Mouse (Mus musculus): ENCODE data around the gene Edem1. TPM values are rescaled to one million over a fixed set of nuclear protein-coding genes. Genes with fewer than 3 reads are reported as not detected.

The Edem1 gene
- 7.9 and 12.1 TPM in 2 replicates for polyA plus RNA-seq (2015; fragmentation: Nextera tagmentation; extraction: Ambion mirVana)

DNA sequence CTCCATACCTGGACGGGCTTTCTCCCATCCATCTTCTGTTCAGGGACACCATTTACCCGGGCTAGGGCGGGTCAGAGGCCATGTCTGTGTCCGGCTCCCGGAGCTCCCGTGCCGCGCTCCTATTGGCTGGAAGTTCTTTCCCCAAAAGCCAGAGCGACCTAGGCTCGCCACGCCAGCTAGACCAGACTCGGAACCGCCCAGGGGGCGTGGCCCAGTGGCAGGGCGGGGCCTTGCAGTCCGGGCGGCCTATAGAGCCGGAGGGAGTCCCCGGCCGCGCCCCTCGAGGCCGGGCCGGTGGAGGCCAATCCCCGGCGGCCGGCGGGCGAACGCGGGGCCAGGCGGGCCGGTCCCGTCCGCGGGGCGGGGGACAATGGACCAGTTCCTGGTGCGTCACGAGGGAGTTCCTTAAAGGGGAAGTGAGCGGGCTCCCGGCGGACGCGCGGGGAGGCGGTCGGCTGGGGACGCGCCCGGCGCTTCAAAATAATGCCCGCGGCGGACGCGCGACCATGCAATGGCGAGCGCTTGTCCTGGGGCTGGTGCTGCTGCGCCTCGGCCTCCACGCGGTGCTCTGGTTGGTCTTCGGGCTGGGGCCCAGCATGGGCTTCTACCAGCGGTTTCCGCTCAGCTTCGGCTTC lies at the start of gene Edem1:
Edem1 (plus strand) TSS at position 408 of the 635 bp plus-strand sequence.

DNA sequence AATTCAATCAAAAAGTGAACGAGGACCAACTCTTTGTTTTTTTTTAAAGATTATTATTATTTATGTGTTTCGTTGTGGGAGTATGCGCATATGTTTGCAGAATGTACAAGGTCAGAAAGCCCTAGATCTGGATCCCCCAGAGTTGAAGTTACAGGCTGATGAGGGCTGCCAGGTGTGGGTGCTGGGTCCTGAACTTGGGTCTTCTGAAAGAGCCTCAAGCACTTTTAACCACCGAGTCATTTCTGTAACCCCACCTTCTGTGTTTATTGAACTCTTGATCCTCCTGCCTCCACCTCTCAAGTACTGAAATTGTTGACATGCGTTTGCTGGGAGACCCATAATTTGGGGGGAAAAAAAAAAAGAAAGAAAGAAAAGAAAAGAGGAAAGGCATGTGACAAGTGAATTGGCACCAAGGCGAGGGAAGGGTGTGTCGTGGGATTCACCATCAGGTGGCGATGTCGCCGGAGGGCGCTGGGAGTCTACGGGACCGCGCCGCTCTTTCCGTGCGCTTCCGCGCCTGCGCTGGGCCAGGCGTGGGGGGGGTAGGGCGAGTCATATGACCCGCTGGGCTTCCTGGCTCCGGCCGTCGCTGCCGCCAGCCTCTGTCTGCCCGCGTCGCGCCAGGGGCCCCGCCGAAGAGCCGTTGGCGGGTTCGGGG lies 45.8 kb upstream of the Edem1 start, which contains the start of gene Arl8b:
Arl8b (plus strand) TSS at position 574 of the 658 bp plus-strand sequence.

Other genes with a start within 250 kb of the Edem1 start
- 25.1 and 25.6 TPM in 2 replicates for gene Bhlhe40, start 168.0 kb upstream of the Edem1 start, polyA plus RNA-seq (2015; fragmentation: Nextera tagmentation; extraction: Ambion mirVana)
- 41.1 and 47.2 TPM in 2 replicates for gene Arl8b, start 45.5 kb upstream of the Edem1 start, polyA plus RNA-seq (2015; fragmentation: Nextera tagmentation; extraction: Ambion mirVana)